Comparison of ENCODE assay signal across 19 mouse cellular contexts in the genomic region with DNA sequence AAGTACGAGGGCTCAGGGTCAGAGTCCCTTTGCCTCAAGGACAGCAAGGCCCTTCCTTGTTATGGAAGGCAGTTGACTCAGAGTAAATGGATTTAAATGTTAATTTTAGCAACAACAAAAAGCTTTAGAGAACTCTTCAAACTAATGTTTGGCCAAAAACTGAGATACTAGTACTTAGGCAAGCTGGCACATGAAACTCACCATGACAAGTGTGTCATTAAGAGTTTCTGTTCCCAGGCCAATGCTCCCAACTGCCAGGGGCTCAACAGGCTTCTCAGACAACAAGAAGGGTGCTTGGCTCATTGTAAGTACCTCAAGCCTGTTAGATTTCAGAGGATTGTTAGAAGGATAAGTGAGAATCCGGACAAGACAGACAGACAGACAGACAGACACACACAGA.
A peak's percentile ranks its signal among the peaks of the same experiment; 100 is the strongest.
DNase-seq lines count a peak whose midpoint lies in the region; ATAC-seq lines count a peak whose summit lies in the region.
"Had no signal": no experiment of that assay in that cellular context is flagged by ENCODE, and none has a peak within 500 bp of the region (broad histone marks: within the 10 kb centered on the region; RNA-seq: fewer than 3 reads in every experiment).

No protein-coding gene starts in this region.

- no peak overlapping the region for H3K9ac ChIP-seq in heart, embryonic 12.5 days
- H3K9ac ChIP-seq in midbrain, embryonic 11.5 days (ENCODE audit: low read length): no peak overlapping the region
- H3K9ac ChIP-seq in midbrain, embryonic 16.5 days (ENCODE audit: low read depth, low read length): no peak overlapping the region
- H3K9ac ChIP-seq: hindbrain, embryonic 14.5 days; intestine, embryonic 15.5 days had no signal

- no peaks in the 10 kb centered on the region for H3K9me3 ChIP-seq in heart, embryonic 12.5 days (replicated peaks)
- H3K9me3 ChIP-seq in midbrain, embryonic 11.5 days (ENCODE audit: control insufficient read depth, low read length): no peaks in the 10 kb centered on the region
- H3K9me3 ChIP-seq in midbrain, embryonic 16.5 days (replicated peaks; ENCODE audit: control insufficient read depth, low read length, poor library complexity, severe bottlenecking): no peaks in the 10 kb centered on the region
- H3K9me3 ChIP-seq: embryonic facial prominence, embryonic 10.5 days; hindbrain, embryonic 10.5 days; intestine, embryonic 15.5 days had no signal

- 83% methylated on average over 2 of the region's 2 CpGs for WGBS in heart, embryonic 12.5 days
- 86% methylated on average over 2 of the region's 2 CpGs for WGBS in midbrain, embryonic 11.5 days
- WGBS in midbrain, embryonic 16.5 days: 85% methylated on average over 2 of the region's 2 CpGs

- H3K27me3 ChIP-seq in heart, embryonic 12.5 days (replicated peaks): 0 out of 2 replicates have a peak, but pooled peaks cover 4% of the 10 kb centered on the region
- no peaks in the 10 kb centered on the region for H3K27me3 ChIP-seq in midbrain, embryonic 11.5 days (ENCODE audit: control insufficient read depth, insufficient read depth, low read length)
- H3K27me3 ChIP-seq in midbrain, embryonic 16.5 days (ENCODE audit: control insufficient read depth, insufficient read depth, low read depth, low read length): no peaks in the 10 kb centered on the region
- H3K27me3 ChIP-seq: intestine, embryonic 15.5 days; Patski had no signal

- ATAC-seq in heart, embryonic 12.5 days (ENCODE audit: insufficient number of reproducible peaks, low FRiP score): no peak
- ATAC-seq in midbrain, embryonic 11.5 days (ENCODE audit: low FRiP score): no peak
- ATAC-seq in midbrain, embryonic 16.5 days: no peak
- ATAC-seq: Patski had no signal

- no peak overlapping the region for H3K4me2 ChIP-seq in heart, embryonic 12.5 days
- no peak overlapping the region for H3K4me2 ChIP-seq in midbrain, embryonic 11.5 days
- no peak overlapping the region for H3K4me2 ChIP-seq in midbrain, embryonic 16.5 days (ENCODE audit: low read length)
- H3K4me2 ChIP-seq: heart, embryonic 11.5 days; hindbrain, embryonic 14.5 days; intestine, embryonic 15.5 days had no signal

- no peaks in the 10 kb centered on the region for H3K4me1 ChIP-seq in heart, embryonic 12.5 days (replicated peaks)
- no peaks in the 10 kb centered on the region for H3K4me1 ChIP-seq in midbrain, embryonic 11.5 days (ENCODE audit: control insufficient read depth, insufficient read depth, low read length)
- H3K4me1 ChIP-seq in midbrain, embryonic 16.5 days (ENCODE audit: control insufficient read depth, insufficient read depth, low read length): peaks cover 4% of the 10 kb centered on the region; the same call in 1 of the 2 replicates
- H3K4me1 ChIP-seq: intestine, embryonic 15.5 days had no signal

- no peaks in the 10 kb centered on the region for H3K36me3 ChIP-seq in heart, embryonic 12.5 days
- no peaks in the 10 kb centered on the region for H3K36me3 ChIP-seq in midbrain, embryonic 11.5 days (ENCODE audit: control insufficient read depth, insufficient read depth, low read length)
- H3K36me3 ChIP-seq in midbrain, embryonic 16.5 days (ENCODE audit: control insufficient read depth, insufficient read depth, low read length): no peaks in the 10 kb centered on the region
- H3K36me3 ChIP-seq: embryonic facial prominence, embryonic 10.5 days; hindbrain, embryonic 10.5 days; intestine, embryonic 15.5 days had no signal

- peak; percentile 18 for DNase-seq in adrenal gland, adult 8-10 months
- DNase-seq in adrenal gland, postnatal 25 days: no peak
- DNase-seq in heart, adult 11 months: peak; percentile 14
- DNase-seq in midbrain, embryonic 11.5 days (ENCODE audit: low spot score, missing footprints): peak; percentile 28
- DNase-seq in thymus, postnatal 10 days (ENCODE audit: low spot score in 2 of 2): no peak
- DNase-seq in right cerebral cortex, adult 18-20 months: no peak
- DNase-seq: cerebellum, adult 18-20 months; cerebellum, adult 9-11 months; cerebellum, postnatal 36 days; gastrocnemius, postnatal 36 days; heart, adult 2 months had no signal

- H3K27ac ChIP-seq in heart, embryonic 12.5 days (ENCODE audit: poor library complexity, severe bottlenecking): no peak overlapping the region
- no peak overlapping the region for H3K27ac ChIP-seq in midbrain, embryonic 11.5 days (ENCODE audit: low read depth, low read length)
- H3K27ac ChIP-seq in midbrain, embryonic 16.5 days (ENCODE audit: low read length): no peak overlapping the region
- H3K27ac ChIP-seq: embryonic facial prominence, embryonic 10.5 days; heart, adult 2 months; hindbrain, embryonic 10.5 days; hindbrain, embryonic 14.5 days; intestine, embryonic 15.5 days had no signal

- H3K4me3 ChIP-seq in heart, embryonic 12.5 days: no peak overlapping the region
- H3K4me3 ChIP-seq in midbrain, embryonic 11.5 days (ENCODE audit: low read depth, low read length): no peak overlapping the region
- H3K4me3 ChIP-seq in midbrain, embryonic 16.5 days (ENCODE audit: low read depth, low read length): no peak overlapping the region
- H3K4me3 ChIP-seq: embryonic facial prominence, embryonic 10.5 days; heart, adult 2 months; hindbrain, embryonic 10.5 days; intestine, embryonic 15.5 days had no signal

Comparison
In these comparisons a context has a peak if more than half of its experiments do, and no peak if none do; other contexts are left out.
1. DNase-seq: peak in adrenal gland, adult 8-10 months (single experiment), heart, adult 11 months (single experiment) and midbrain, embryonic 11.5 days (single experiment); none in adrenal gland, postnatal 25 days (single experiment), thymus, postnatal 10 days (0 of 2) and right cerebral cortex, adult 18-20 months (single experiment).